Mouse (Mus musculus) heart, adult 10 weeks (tissue): ENCODE measurements around the gene Tas2r126. TPM values are rescaled to one million over a fixed set of nuclear protein-coding genes. Genes with fewer than 3 reads are reported as not detected.

ENCODE experiments used
- polyA plus RNA-seq: library from polyadenylated mRNA; stranded (reverse); fragments of 350-450 nt; fragmentation: Illumina TruSeq; extraction: RNeasy Lipid Tissue Mini Kit (QIAGEN cat#74804); gene quantifications from one replicate; pipeline ENCODE4 v1.2.3, GENCODE M21; 2014; ENCODE audit warnings: low read depth, low replicate concordance

Gene Tas2r126
- not detected for polyA plus RNA-seq

DNA sequence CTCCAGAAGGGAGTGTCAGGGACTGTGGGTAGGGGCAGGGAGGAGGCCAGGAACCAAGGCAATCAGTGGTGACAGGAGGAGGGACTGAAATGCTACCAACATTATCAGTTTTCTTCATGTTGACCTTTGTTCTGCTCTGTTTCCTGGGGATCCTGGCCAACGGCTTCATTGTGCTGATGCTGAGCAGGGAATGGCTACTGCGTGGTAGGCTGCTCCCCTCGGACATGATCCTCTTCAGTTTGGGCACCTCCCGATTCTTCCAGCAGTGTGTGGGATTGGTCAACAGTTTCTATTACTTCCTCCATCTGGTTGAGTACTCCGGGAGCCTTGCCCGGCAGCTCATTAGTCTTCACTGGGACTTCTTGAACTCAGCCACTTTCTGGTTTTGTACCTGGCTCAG lies at the start of gene Tas2r126:
Gene Tas2r126, plus strand, starts transcription at position 90 of the 400 bp plus-strand sequence.

DNA sequence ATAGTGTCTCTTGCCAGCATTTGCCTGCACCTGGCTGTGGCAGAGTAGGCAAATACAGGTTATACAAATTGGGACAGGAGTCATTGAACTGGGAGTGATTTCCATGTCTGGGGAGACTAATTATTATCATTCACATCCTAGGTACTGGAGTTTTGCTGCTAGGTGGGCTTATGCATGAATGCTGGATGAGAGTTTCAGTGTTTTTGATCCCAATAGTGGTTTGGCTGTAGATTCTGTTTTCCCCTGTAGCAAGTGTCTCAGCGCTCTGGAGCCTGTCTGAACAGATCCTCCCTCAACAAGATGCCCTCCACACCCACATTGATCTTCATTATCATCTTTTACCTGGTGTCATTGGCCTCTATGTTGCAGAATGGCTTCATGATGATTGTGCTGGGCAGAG lies 34.4 kb upstream of the Tas2r126 start, which contains the start of gene Tas2r143:
Gene Tas2r143, plus strand, starts transcription at position 301 of the 400 bp plus-strand sequence.

DNA sequence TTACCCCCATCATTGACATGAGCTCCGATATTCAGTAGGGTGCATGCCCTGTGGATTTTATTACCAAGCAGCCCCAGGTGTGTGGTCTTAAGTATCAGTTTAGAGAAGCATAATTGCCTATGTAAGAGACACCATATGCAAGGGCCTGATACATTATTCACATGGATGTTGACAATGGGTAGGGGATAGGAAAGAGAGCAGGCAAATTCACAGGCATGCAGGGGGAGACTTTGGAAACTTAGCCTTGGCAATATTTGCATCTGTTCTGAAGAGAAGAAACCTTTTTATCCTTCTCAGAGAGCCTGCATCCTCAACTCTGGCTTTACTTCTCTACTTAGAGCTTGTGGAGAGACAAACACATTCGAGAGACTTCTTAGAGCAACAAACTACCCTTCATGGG lies 29.2 kb upstream of the Tas2r126 start, which contains the start of gene Tas2r135:
Gene Tas2r135, plus strand, starts transcription at position 301 of the 400 bp plus-strand sequence.

DNA sequence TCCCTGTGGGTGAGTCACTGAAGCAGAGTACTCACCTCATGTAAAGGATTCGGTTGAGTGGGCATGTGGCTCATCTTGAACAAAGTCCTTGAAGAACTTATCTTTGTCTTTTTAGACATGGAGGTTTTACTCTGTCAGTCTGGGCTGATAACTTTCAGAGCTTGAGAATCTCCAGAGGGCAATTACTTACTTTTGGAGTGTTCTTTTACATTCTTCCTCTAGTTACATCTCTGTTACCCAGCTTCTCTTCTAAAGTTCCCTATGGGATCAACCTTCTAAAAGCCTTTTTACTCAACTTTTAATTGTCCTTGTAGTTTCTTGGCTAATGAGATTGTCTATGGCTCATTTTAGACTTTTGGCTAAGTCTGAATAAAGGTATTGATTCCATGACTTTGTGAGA lies 30.8 kb downstream of the Tas2r126 start, which contains the start of gene Olfr458:
Gene Olfr458, minus strand, starts transcription at position 101 of the 400 bp plus-strand sequence.

DNA sequence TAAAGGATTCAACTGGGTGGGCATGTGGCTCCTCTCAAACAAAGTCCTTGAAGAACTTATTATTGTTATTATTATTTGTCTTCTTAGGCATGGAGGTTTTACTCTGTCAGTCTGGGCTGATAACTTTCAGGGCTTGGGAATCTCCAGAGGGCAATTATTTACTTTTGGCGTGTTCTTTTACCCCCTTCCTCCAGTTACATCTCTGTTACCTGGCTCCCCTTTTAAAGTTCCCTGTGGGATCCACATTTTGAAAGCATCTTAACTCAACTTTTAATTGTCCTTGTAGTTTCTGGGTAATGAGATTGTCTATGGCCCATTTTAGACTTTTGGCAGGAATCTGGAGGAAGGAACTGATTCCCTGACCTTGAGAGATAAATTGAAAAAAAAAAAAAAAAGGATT lies 41.9 kb downstream of the Tas2r126 start, which contains the start of gene Olfr457:
Gene Olfr457, minus strand, starts transcription at position 101 of the 400 bp plus-strand sequence.

Other genes starting within 250 kb of the Tas2r126 start
- gene Tas2r144, start 219.2 kb upstream of the Tas2r126 start, polyA plus RNA-seq, result not detected
- 186 TPM for gene Gstk1, start 188.6 kb upstream of the Tas2r126 start, polyA plus RNA-seq
- gene Tmem139, start 172.6 kb upstream of the Tas2r126 start, polyA plus RNA-seq, result not detected
- gene Casp2, start 169.6 kb upstream of the Tas2r126 start, polyA plus RNA-seq, result 9.2 TPM
- gene Clcn1, start 147.8 kb upstream of the Tas2r126 start, polyA plus RNA-seq, result 13.2 TPM
- gene Fam131b, start 109.9 kb upstream of the Tas2r126 start, polyA plus RNA-seq, result 0.65 TPM
- gene Zyx, start 84.9 kb upstream of the Tas2r126 start, polyA plus RNA-seq, result 59.6 TPM
- 0.39 TPM for gene Epha1, start 61.3 kb upstream of the Tas2r126 start, polyA plus RNA-seq
- not detected for gene Tas2r143, start 34.3 kb upstream of the Tas2r126 start, polyA plus RNA-seq
- gene Tas2r135, start 29.1 kb upstream of the Tas2r126 start, polyA plus RNA-seq, result not detected
- not detected for gene Olfr458, start 30.7 kb downstream of the Tas2r126 start, polyA plus RNA-seq
- gene Olfr457, start 41.8 kb downstream of the Tas2r126 start, polyA plus RNA-seq, result not detected
- gene Olfr456, start 52.7 kb downstream of the Tas2r126 start, polyA plus RNA-seq, result not detected
- gene Olfr455, start 113.1 kb downstream of the Tas2r126 start, polyA plus RNA-seq, result not detected
- gene Tcaf3, start 163.2 kb downstream of the Tas2r126 start, polyA plus RNA-seq, result not detected
- gene Tcaf2, start 210.7 kb downstream of the Tas2r126 start, polyA plus RNA-seq, result 2.6 TPM